Mouse (Mus musculus): ENCODE results near the gene Gnl2. TPM values are rescaled to one million over a fixed set of nuclear protein-coding genes. Genes with fewer than 3 reads are reported as not detected.

Gene Gnl2
- 8.3 and 9.2 TPM in 2 replicates for polyA plus RNA-seq (2012; rRNA removed)

GRCm38 (mm10) chr4:125015806-125016635 is at the start of gene Gnl2:
Gene Gnl2, plus strand, starts transcription at chr4:125016585.

GRCm38 (mm10) chr4:124985671-124986602 is 30.4 kb upstream of the Gnl2 start, which contains the start of gene Rspo1:
Gene Rspo1, plus strand, starts transcription at chr4:124986430.

GRCm38 (mm10) chr4:125065517-125066307 is 49.3 kb downstream of the Gnl2 start, which contains the start of gene Dnali1:
Gene Dnali1, minus strand, starts transcription at chr4:125065703.

GRCm38 (mm10) chr4:125066490-125067370 is 50.3 kb downstream of the Gnl2 start, which contains the start of gene Snip1:
Gene Snip1, plus strand, starts transcription at chr4:125066672.

GRCm38 (mm10) chr4:125084403-125085345 is 68.3 kb downstream of the Gnl2 start, which contains the start of gene Meaf6:
Gene Meaf6, plus strand, starts transcription at chr4:125085134.

Other genes with a start within 250 kb of the Gnl2 start
- 7.2 and 8.0 TPM in 2 replicates for gene Mtf1, start 214.5 kb upstream of the Gnl2 start, polyA plus RNA-seq (2012; rRNA removed)
- 35.8 and 36.2 TPM in 2 replicates for gene Yrdc, start 165.9 kb upstream of the Gnl2 start, polyA plus RNA-seq (2012; rRNA removed)
- 51.9 and 63.5 TPM in 2 replicates for gene 1110065P20Rik, start 165.4 kb upstream of the Gnl2 start, polyA plus RNA-seq (2012; rRNA removed)
- 0.57 and 0.60 TPM in 2 replicates for gene Maneal, start 154.4 kb upstream of the Gnl2 start, polyA plus RNA-seq (2012; rRNA removed)
- 0.06 TPM in 1 of 2 replicates, not detected in the other for gene Epha10, start 135.7 kb upstream of the Gnl2 start, polyA plus RNA-seq (2012; rRNA removed)
- gene 9930104L06Rik, start 79.5 kb upstream of the Gnl2 start, polyA plus RNA-seq (2012; rRNA removed): 9.9 and 11.3 TPM in 2 replicates
- 16.3 and 16.6 TPM in 2 replicates for gene Cdca8, start 77.3 kb upstream of the Gnl2 start, polyA plus RNA-seq (2012; rRNA removed)
- 3.4 and 4.2 TPM in 2 replicates for gene Rspo1, start 30.2 kb upstream of the Gnl2 start, polyA plus RNA-seq (2012; rRNA removed)
- 0.05 and 0.09 TPM in 2 replicates for gene Dnali1, start 49.1 kb downstream of the Gnl2 start, polyA plus RNA-seq (2012; rRNA removed)
- 7.1 and 8.4 TPM in 2 replicates for gene Snip1, start 50.1 kb downstream of the Gnl2 start, polyA plus RNA-seq (2012; rRNA removed)
- gene Meaf6, start 68.5 kb downstream of the Gnl2 start, polyA plus RNA-seq (2012; rRNA removed): 8.8 and 9.2 TPM in 2 replicates
- 21.1 and 21.5 TPM in 2 replicates for gene Zc3h12a, start 111.3 kb downstream of the Gnl2 start, polyA plus RNA-seq (2012; rRNA removed)

Measured in colon, adult 2 months (tissue).